ENCODE assay signal across 9 mouse cellular contexts in genomic region chr2:5249969-5250368, GRCm38 (mm10).
A peak's percentile ranks its signal among the peaks of the same experiment; 100 is the strongest.
DNase-seq lines count a peak whose midpoint lies in the region; ATAC-seq and TF ChIP-seq lines count a peak whose summit lies in the region.
"Had no signal": no experiment of that assay in that cellular context is flagged by ENCODE, and none has a peak within 500 bp of the region (broad histone marks: within the 10 kb centered on the region; RNA-seq: fewer than 3 reads in every experiment).

No protein-coding gene starts in this region.

- H3K4me1 ChIP-seq in kidney, postnatal 0 days (replicated peaks; ENCODE audit: insufficient read depth, low read length), result no peaks in the 10 kb centered on the region
- H3K4me1 ChIP-seq in cerebellum, adult 2 months (ENCODE audit: control insufficient read depth, insufficient read depth, low read length), result peaks cover 3% of the 10 kb centered on the region; the same call in 1 of the 2 replicates
- H3K4me1 ChIP-seq: limb, embryonic 13.5 days had no signal

- TF ChIP-seq CTCF in kidney, postnatal 0 days (IDR thresholded peaks at IDR 0.05; ENCODE audit: low read depth), result peak; percentile 22; the same call in 1 of the 2 replicates
- TF ChIP-seq CTCF in cerebellum, adult 2 months (IDR thresholded peaks at IDR 0.05; ENCODE audit: borderline replicate concordance, insufficient read depth, low read depth, low read length), result no peak

- H3K36me3 ChIP-seq in kidney, postnatal 0 days (ENCODE audit: insufficient read depth, low read length), result no peaks in the 10 kb centered on the region
- H3K36me3 ChIP-seq: limb, embryonic 13.5 days had no signal

- TF ChIP-seq POLR2A in cerebellum, adult 2 months (IDR thresholded peaks at IDR 0.05; ENCODE audit: borderline replicate concordance, insufficient read depth, low read length), result no peak

- no peaks in the 10 kb centered on the region for H3K9me3 ChIP-seq in kidney, postnatal 0 days (replicated peaks; ENCODE audit: low read length)
- H3K9me3 ChIP-seq: limb, embryonic 13.5 days had no signal

- no peak overlapping the region for H3K4me2 ChIP-seq in kidney, postnatal 0 days (ENCODE audit: low read length)
- H3K4me2 ChIP-seq: limb, embryonic 13.5 days had no signal

- H3K4me3 ChIP-seq in kidney, postnatal 0 days (replicated peaks; ENCODE audit: low read depth, low read length), result no peak overlapping the region
- no peak overlapping the region for H3K4me3 ChIP-seq in cerebellum, adult 2 months (replicated peaks; ENCODE audit: insufficient read depth, low read depth, low read length)
- H3K4me3 ChIP-seq: limb, embryonic 13.5 days had no signal

- no peaks in the 10 kb centered on the region for H3K27me3 ChIP-seq in kidney, postnatal 0 days (ENCODE audit: insufficient read depth, low read length)
- H3K27me3 ChIP-seq in cerebellum, adult 2 months (ENCODE audit: control insufficient read depth, insufficient read depth, low read length), result no peaks in the 10 kb centered on the region; the same call in 1 of the 2 replicates
- H3K27me3 ChIP-seq: limb, embryonic 13.5 days had no signal

- no peak overlapping the region for H3K9ac ChIP-seq in kidney, postnatal 0 days (ENCODE audit: low read depth, low read length)
- H3K9ac ChIP-seq: limb, embryonic 13.5 days had no signal

- WGBS in kidney, postnatal 0 days, result 66% methylated on average over 12 of the region's 12 CpGs
- WGBS in cerebellum, adult 2 months, result 5% methylated on average over 12 of the region's 12 CpGs

- DNase-seq in kidney, postnatal 0 days (ENCODE audit: low spot score), result no peak
- no peak for DNase-seq in kidney, adult 8-10 months
- peak; percentile 47 to 63 for DNase-seq in cerebellum, adult 2 months
- peak; percentile 78 for DNase-seq in gastrocnemius, postnatal 25 days
- DNase-seq in layer of hippocampus, postnatal 25 days (ENCODE audit: extremely low spot score in 1 of 2, low spot score in 1 of 2), result peak; percentile 54 to 61
- DNase-seq in right cerebral cortex, adult 18-20 months, result peak; percentile 88
- DNase-seq in spleen, postnatal 4 days (ENCODE audit: low spot score in 2 of 2), result no peak
- DNase-seq in neural tube, embryonic 10.5 days (ENCODE audit: extremely low spot score, low spot score), result no peak

- ATAC-seq in kidney, postnatal 0 days (replicated peaks; ENCODE audit: low FRiP score, low read depth), result no peak

- no peak overlapping the region for H3K27ac ChIP-seq in kidney, postnatal 0 days
- H3K27ac ChIP-seq in cerebellum, adult 2 months (ENCODE audit: insufficient read depth, low read length), result no peak overlapping the region
- H3K27ac ChIP-seq: limb, embryonic 13.5 days had no signal

Comparison
In these comparisons a context has a peak if more than half of its experiments do, and no peak if none do; other contexts are left out.
1. DNase-seq: peak in cerebellum, adult 2 months (2 of 2), gastrocnemius, postnatal 25 days (single experiment), layer of hippocampus, postnatal 25 days (2 of 2) and right cerebral cortex, adult 18-20 months (single experiment); none in kidney, postnatal 0 days (single experiment), kidney, adult 8-10 months (0 of 2), spleen, postnatal 4 days (0 of 2) and neural tube, embryonic 10.5 days (single experiment).